Mouse (Mus musculus) hematopoietic multipotent progenitor cell, adult 10-12 weeks (in vitro differentiated cells): ENCODE measurements around the gene Dclre1b. TPM values are rescaled to one million over a fixed set of nuclear protein-coding genes. Genes with fewer than 3 reads are reported as not detected.

Source experiments
- polyA plus RNA-seq: library from polyadenylated mRNA; stranded (reverse); fragments of >175 nt; gene quantifications from 2 replicates; pipeline ENCODE4 v1.2.3, GENCODE M21; 2012; ENCODE audit warnings: low replicate concordance

Dclre1b gene
- polyA plus RNA-seq, result 2.9 and 7.6 TPM in 2 replicates

DNA sequence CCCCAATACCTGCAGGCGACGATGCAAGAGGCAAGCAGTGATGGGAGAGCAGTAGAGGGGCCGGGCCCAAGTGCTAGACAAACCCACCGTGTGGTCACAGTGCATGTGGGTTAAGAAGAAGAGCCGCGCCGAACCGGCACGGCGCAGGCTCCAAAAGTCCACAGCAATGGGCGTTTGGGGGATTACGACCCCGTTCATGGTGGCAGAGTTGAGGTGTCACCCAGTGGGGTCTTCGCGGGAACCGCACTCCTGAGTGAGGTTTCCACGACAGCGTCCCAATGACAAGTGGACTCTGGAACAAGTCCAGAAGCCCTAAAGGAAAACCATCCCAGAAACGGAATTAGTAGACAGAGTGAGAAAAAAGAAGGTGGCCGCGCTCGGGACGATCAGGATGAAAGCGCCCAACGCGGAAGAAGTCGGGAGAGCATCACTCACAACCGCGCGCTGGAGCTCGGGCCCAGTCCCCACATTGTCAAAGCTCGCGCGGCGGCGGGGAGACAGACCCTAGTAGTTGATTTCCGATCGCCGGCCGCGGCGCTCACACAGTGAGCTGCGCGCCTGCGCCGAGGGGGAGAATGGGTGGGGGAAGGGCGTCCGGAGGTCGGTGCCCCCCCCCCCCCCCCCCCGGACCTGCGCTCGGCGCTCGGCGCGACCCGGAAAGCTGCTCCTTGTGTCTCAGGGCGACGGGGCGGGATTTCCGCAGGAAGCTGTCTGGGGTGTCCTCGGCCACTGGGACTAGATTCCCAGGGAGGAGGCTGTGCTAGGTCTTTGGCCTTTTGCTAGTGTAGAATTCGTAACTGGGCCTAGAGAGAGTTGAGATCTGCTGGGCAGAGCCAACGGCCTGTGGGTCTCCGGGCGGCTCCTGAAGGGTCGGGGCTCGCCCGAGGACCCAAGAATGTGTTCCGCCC, at the start of gene Dclre1b, which contains the start of the genes Ap4b1 and Gm43064:
Dclre1b (minus strand) TSS at position 554 of the 908 bp plus-strand sequence.
Ap4b1 (plus strand) TSS at position 630 of the 908 bp plus-strand sequence.
Gm43064 (plus strand) TSS at position 683 of the 908 bp plus-strand sequence.

DNA sequence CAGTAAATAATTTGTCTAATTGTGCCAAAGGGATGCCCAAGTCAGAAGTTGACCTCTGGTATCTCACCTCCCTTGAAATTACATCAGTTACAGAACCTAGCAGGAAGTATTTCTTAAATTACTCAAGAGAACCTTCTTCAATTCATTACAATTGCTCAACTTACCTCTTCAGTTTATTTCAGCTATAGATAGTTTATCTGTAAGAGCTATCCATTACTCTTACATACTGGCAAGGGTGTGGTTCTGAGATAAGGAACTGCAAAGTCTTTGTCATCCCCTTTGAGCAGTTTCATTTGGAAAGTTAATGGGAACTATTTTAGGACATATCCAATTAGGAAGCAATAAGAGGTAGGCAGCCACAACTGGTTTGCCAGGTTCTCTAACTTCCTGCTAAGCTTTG, 23.2 kb upstream of the Dclre1b start, which contains the start of gene Bcl2l15:
Bcl2l15 (plus strand) TSS at position 176 of the 400 bp plus-strand sequence.

DNA sequence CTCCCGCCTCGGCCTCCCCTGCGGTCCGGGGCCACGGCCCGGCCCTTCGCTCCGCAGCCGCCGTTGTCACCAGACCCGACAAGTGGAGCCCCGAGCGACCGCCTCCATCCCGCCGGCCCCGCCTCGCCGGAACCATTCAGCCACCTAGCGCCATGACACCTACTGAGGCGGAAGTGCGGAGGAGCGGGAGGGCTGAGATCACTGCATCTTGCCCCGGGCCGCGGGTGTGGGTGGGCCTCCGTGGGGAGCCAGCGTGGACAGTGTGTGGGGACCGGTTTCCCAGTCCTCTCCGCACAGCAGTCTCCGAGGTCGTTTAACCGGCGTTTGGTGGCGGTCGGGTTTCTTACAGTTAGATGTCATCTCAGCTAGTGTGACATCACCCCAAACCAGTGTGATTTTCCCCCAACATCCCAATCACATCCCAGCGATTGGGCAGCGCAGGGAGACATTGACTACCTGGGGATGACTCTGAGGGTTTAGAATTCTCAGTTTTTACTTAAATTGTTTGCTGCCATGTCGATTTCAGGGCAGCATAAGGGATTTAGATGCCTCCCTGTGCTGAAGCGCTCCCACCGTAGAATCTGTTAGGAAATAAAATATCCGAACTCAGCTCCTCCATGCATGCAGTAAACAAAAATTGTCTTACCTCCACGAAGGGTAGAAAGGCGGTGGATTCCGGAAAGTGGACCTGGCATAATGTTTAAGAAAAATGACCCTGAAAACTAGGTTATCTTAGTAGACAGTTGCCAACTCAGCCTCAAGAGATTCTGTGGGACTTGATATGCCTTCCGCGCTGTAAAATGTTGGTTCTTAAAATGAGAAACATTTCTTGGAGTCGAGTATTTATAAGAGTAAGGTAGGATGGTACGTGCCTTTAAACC, 17.8 kb downstream of the Dclre1b start, which contains the start of gene Hipk1:
Hipk1 (minus strand) TSS at position 334 of the 881 bp plus-strand sequence.

Other genes starting within 250 kb of the Dclre1b start
- gene Syt6, start 234.2 kb downstream of the Dclre1b start, polyA plus RNA-seq, result not detected in 2 replicates
- 0.09 TPM in 1 of 2 replicates, not detected in the other for gene Atg4a-ps, start 163.4 kb downstream of the Dclre1b start, polyA plus RNA-seq
- 0.11 and 0.28 TPM in 2 replicates for gene Olfml3, start 71.4 kb downstream of the Dclre1b start, polyA plus RNA-seq
- gene Gm10964, start 70.1 kb downstream of the Dclre1b start, polyA plus RNA-seq, result not detected in 2 replicates
- gene Hipk1, start 17.9 kb downstream of the Dclre1b start, polyA plus RNA-seq, result 103 and 159 TPM in 2 replicates
- gene Ap4b1, start 76 bp upstream of the Dclre1b start, polyA plus RNA-seq, result 4.0 and 4.4 TPM in 2 replicates
- gene Gm43064, start 129 bp upstream of the Dclre1b start, polyA plus RNA-seq, result 0.42 and 0.99 TPM in 2 replicates
- gene Bcl2l15, start 23.2 kb upstream of the Dclre1b start, polyA plus RNA-seq, result 0.10 and 0.31 TPM in 2 replicates
- gene Ptpn22, start 50.4 kb upstream of the Dclre1b start, polyA plus RNA-seq, result 12.5 and 13.9 TPM in 2 replicates
- 22.5 and 50.8 TPM in 2 replicates for gene Rsbn1, start 104.7 kb upstream of the Dclre1b start, polyA plus RNA-seq
- 14.5 and 34.7 TPM in 2 replicates for gene Phtf1, start 158.7 kb upstream of the Dclre1b start, polyA plus RNA-seq